Mouse (Mus musculus): Measurements from ENCODE around the gene Frs2.

GRCm38 (mm10) chr10:117106686-117107085, 41.6 kb downstream of the Frs2 start:
- TF ChIP-seq POLR2A (IDR thresholded peaks at IDR 0.05; ENCODE audit: borderline replicate concordance, extremely low read depth, insufficient read depth, insufficient read length, poor library complexity, severe bottlenecking) (no peak), CTCF (IDR thresholded peaks at IDR 0.05; ENCODE audit: borderline replicate concordance, extremely low read depth, insufficient read depth, insufficient read length) (no peak)

All from brain, embryonic 14.5 days (tissue).